Mouse (Mus musculus) limb, embryonic 14.5 days (tissue): ENCODE data around the gene Nop16. TPM values are rescaled to one million over a fixed set of nuclear protein-coding genes. Genes with fewer than 3 reads are reported as not detected.
A peak's percentile ranks its signal among the peaks of the same experiment; 100 is the strongest.
"Not testable (repeated sequence)": the region's sequence is repeated elsewhere in the genome, so short reads cannot be mapped to it uniquely, and the experiment has no call there.

Experiments
- ATAC-seq: fragments of 200-750 bp; cut with Nextera tagmentation; 2 replicates; pipeline ENCODE4 v1.8.0; 2017; ENCODE audit warnings: low read depth, moderate number of reproducible peaks, moderate TSS enrichment; ENCODE audit not compliant: low FRiP score
- DNase-seq: peaks from one replicate; pipeline ENCODE4 v3.0.0-alpha.2; 2015; ENCODE audit warnings: low spot score
- H3K27ac ChIP-seq: fragments of 300-500 bp; sonication (generic); replicated peaks from 2 replicates; pipeline ENCODE4 v1.5.1; 2014; ENCODE audit warnings: low read depth, mild to moderate bottlenecking, low read length, moderate library complexity, mixed read lengths
- H3K27me3 ChIP-seq: fragments of 300-500 bp; sonication (generic); 2 replicates; pipeline ENCODE4 v1.6.1; 2014; ENCODE audit warnings: low read length, mixed read lengths; ENCODE audit not compliant: control insufficient read depth, insufficient read depth
- H3K36me3 ChIP-seq: fragments of 300-500 bp; sonication (generic); 2 replicates; pipeline ENCODE4 v1.6.1; 2014; ENCODE audit warnings: mild to moderate bottlenecking, low read length, moderate library complexity, mixed read lengths; ENCODE audit not compliant: control insufficient read depth, insufficient read depth
- H3K4me1 ChIP-seq: fragments of 300-500 bp; sonication (generic); 2 replicates; pipeline ENCODE4 v1.6.1; 2014; ENCODE audit warnings: antibody characterized with exemption, low read length, mixed read lengths; ENCODE audit not compliant: control insufficient read depth, insufficient read depth
- H3K4me2 ChIP-seq: fragments of 300-500 bp; sonication (generic); replicated peaks from 2 replicates; pipeline ENCODE4 v1.6.1; 2014; ENCODE audit warnings: low read depth, mild to moderate bottlenecking, low read length, moderate library complexity; ENCODE audit not compliant: severe bottlenecking
- H3K4me3 ChIP-seq: fragments of 300-500 bp; sonication (generic); replicated peaks from 2 replicates; pipeline ENCODE4 v1.5.1; 2014; ENCODE audit warnings: low read length
- H3K9ac ChIP-seq: fragments of 300-500 bp; sonication (generic); 2 replicates; pipeline ENCODE4 v1.6.1; 2014; ENCODE audit warnings: mild to moderate bottlenecking, low read depth, low read length, moderate library complexity; ENCODE audit not compliant: severe bottlenecking
- H3K9me3 ChIP-seq: fragments of 300-500 bp; sonication (generic); 2 replicates; pipeline ENCODE4 v1.6.1; 2016; ENCODE audit warnings: low read length; ENCODE audit not compliant: control insufficient read depth
- POLR2A ChIP-seq: fragments of 200-500 bp; IDR thresholded peaks from 2 replicates; pipeline ENCODE4 v1.8.0; 2012; ENCODE audit warnings: inconsistent platforms, mild to moderate bottlenecking, moderate library complexity, borderline replicate concordance; ENCODE audit not compliant: insufficient read depth, insufficient read length; ENCODE audit errors: extremely low read depth
- WGBS: fragments of 180-500 bp; shearing (Covaris S2); extraction: QIAGEN DNeasy Blood & Tissue Kit; methylation state at CpG from one replicate; pipeline ENCODE4 v1.1.7; 2014; 5-methylcytosine and 5-hydroxymethylcytosine counted together
- polyA plus RNA-seq, 2 experiments: library from polyadenylated mRNA; depleted of rRNA in 1 of 2; stranded (reverse) in 1 of 2; unstranded in 1 of 2; fragments of >200 nt; fragmentation: Nextera tagmentation in 1 of 2; extraction: Ambion mirVana in 1 of 2; gene quantifications; 2 replicates each; pipeline versions ENCODE4 v1.2.1 to v1.2.3; 2012 to 2014

Gene Nop16
- polyA plus RNA-seq, 2 experiments = 53.5 to 61.9 TPM

DNA sequence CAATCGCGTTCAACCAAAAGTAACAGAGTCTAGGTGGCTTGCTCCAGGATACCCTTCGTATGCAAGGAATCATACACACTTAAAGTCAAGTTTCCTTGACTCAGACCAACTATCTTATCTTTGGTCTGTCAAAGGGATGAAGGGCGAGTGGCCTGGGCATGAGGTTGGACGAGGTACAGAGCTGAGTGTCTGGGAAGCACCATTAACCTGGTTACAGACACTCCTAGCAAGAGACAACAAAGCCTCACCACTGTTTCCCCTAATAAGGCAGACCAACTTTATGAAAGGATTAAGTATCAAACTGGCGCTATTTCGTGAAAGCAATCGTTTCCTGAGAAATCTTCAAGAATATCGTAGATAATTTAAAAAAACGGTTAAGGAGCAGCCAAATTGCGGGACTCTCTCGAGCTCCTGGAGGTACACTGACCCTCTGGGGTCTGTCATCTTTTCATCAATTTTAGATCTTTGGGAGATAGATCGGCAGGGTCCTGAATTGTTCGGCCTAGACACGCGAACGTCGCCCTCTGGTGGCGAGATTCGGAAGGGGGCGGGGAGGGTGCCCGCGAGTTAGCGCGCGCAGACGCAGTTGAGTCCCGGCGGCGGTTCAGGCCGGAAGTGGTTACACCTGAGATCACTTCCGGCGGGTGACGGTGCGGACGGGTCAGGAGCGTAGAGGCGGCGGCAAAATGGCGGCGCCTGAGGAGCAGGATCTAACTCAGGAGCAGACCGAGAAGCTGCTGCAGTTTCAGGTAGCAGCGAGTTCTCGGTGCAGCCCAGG is 31.5 kb upstream of the Nop16 start, which contains the start of gene Faf2:
TSS of gene Faf2 (plus strand) at position 630 of the 778 bp plus-strand sequence.
- Histone ChIP-seq H3K27me3 (no peaks in the 10 kb centered on the region), H3K4me1 (peaks cover 6% of the 10 kb centered on the region)
- 15% methylated on average over 42 of the region's 44 CpGs for WGBS

DNA sequence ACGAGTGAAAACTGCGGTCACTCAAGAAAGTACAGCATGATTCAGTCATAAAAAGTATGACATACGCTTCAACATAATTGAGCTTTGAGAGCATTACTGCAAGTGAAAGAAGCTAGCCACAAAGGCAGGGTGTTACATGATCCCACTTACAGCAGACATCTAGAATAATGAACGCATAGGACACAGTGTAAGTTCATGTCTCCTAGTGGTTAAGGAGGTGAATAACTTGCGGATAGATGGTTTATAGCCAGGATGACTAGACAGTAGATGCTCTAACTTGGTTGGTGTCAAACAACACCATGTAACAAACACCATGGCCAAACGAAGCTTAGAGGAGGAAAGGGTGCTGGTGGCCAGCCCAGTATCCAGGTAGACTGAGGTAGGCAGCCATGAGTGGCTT is 27.1 kb upstream of the Nop16 start:
- TF ChIP-seq POLR2A = no peak
- DNase-seq = no peak
- ATAC-seq = no peak

More for the DNA sequence above, 31.5 kb upstream of the Nop16 start, which contains the start of gene Faf2:
- peak within 1 kb of the TSS; percentile 87 for H3K27ac ChIP-seq
- peak within 1 kb of the TSS; percentile 95 for H3K4me3 ChIP-seq
- no peaks in the 10 kb centered on the region for H3K9me3 ChIP-seq
- ATAC-seq (peak; percentile 98), DNase-seq (peak; percentile 94)
- peak; percentile 82; the same call in 1 of the 2 replicates for TF ChIP-seq POLR2A
- no peaks in the 10 kb centered on the region for H3K36me3 ChIP-seq
- H3K9ac ChIP-seq = peak within 1 kb of the TSS; percentile 97
- H3K4me2 ChIP-seq = peak within 1 kb of the TSS; percentile 71

GRCm38 (mm10) chr13:54616307-54616706 is 26.4 kb upstream of the Nop16 start:
- 75% methylated on average over 8 of the region's 8 CpGs for WGBS
- no peak for ATAC-seq

More for the DNA sequence above, 27.1 kb upstream of the Nop16 start:
- no peaks in the 10 kb centered on the region for H3K4me1 ChIP-seq
- no peak overlapping the region for H3K4me3 ChIP-seq
- no peak overlapping the region for H3K4me2 ChIP-seq
- no peak overlapping the region for H3K27ac ChIP-seq
- 60% methylated on average over 6 of the region's 6 CpGs for WGBS
- no peaks in the 10 kb centered on the region for H3K27me3 ChIP-seq
- no peaks in the 10 kb centered on the region for H3K36me3 ChIP-seq
- no peak overlapping the region for H3K9ac ChIP-seq
- no peaks in the 10 kb centered on the region for H3K9me3 ChIP-seq

DNA sequence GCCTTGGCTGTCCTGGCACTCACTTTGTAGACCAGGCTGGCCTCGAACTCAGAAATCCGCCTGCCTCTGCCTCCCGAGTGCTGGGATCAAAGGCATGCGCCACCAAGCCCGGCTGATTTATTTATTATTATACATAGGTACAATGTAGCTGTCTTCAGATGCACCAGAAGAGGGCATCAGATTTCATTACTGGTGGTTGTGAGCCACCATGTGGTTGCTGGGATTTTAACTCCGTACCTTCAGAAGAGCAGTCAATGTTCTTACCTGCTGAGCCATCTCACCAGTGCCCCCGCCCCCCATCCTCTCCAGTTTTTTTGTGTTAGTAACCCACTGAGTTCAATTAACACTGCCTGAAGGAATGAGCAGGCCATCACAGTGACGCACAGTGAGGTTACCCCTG is 23.3 kb upstream of the Nop16 start:
- not testable (repeated sequence) for H3K9me3 ChIP-seq, H3K4me2 ChIP-seq, H3K36me3 ChIP-seq, H3K27ac ChIP-seq, ATAC-seq, H3K4me1 ChIP-seq, H3K27me3 ChIP-seq, H3K9ac ChIP-seq, H3K4me3 ChIP-seq, DNase-seq
- WGBS = 86% methylated on average over 8 of the region's 8 CpGs

More at GRCm38 (mm10) chr13:54616307-54616706, 26.4 kb upstream of the Nop16 start:
- Histone ChIP-seq H3K27me3 (no peaks in the 10 kb centered on the region), H3K27ac (no peak overlapping the region), H3K4me3 (no peak overlapping the region), H3K4me2 (no peak overlapping the region), H3K4me1 (no peaks in the 10 kb centered on the region), H3K9ac (no peak overlapping the region), H3K36me3 (no peaks in the 10 kb centered on the region), H3K9me3 (no peaks in the 10 kb centered on the region)
- TF ChIP-seq POLR2A = no peak
- no peak for DNase-seq

GRCm38 (mm10) chr13:54610972-54611754 is 21.3 kb upstream of the Nop16 start, which contains the start of gene Cltb:
TSS of gene Cltb (minus strand) at chr13:54611344.
- WGBS = 2% methylated on average over 39 of the region's 66 CpGs
- Histone ChIP-seq H3K4me2 (peak within 1 kb of the TSS; percentile 79), H3K9ac (peak within 1 kb of the TSS; percentile 60), H3K27ac (no peak within 1 kb of the TSS), H3K27me3 (no peaks in the 10 kb centered on the region), H3K4me1 (peaks cover 4% of the 10 kb centered on the region; the same call in 1 of the 2 replicates), H3K9me3 (no peaks in the 10 kb centered on the region), H3K36me3 (no peaks in the 10 kb centered on the region), H3K4me3 (peak within 1 kb of the TSS; percentile 52)
- peak; percentile 67 for DNase-seq
- ATAC-seq = peak; percentile 74
- no peak for TF ChIP-seq POLR2A
